ENCODE assay signal across 35 mouse cellular contexts in genomic region chr14:26476391-26476790, GRCm38 (mm10).
"Had no signal": no experiment of that assay in that cellular context is flagged by ENCODE, and none has a peak within 500 bp of the region (broad histone marks: within the 10 kb centered on the region; RNA-seq: fewer than 3 reads in every experiment).

No protein-coding gene starts in this region.

- H3K9ac ChIP-seq: heart, embryonic 12.5 days; heart, embryonic 13.5 days; heart, embryonic 15.5 days; hindbrain, embryonic 12.5 days; hindbrain, embryonic 13.5 days; hindbrain, embryonic 14.5 days; hindbrain, embryonic 15.5 days; intestine, embryonic 15.5 days; kidney, embryonic 15.5 days had no signal

- H3K4me3 ChIP-seq: heart, embryonic 10.5 days; heart, embryonic 12.5 days; heart, embryonic 13.5 days; heart, embryonic 15.5 days; hindbrain, embryonic 10.5 days; hindbrain, embryonic 12.5 days; hindbrain, embryonic 13.5 days; hindbrain, embryonic 15.5 days; intestine, embryonic 15.5 days; kidney, embryonic 15.5 days; layer of hippocampus, adult 2 months had no signal

- H3K9me3 ChIP-seq: heart, embryonic 10.5 days; heart, embryonic 12.5 days; heart, embryonic 13.5 days; heart, embryonic 15.5 days; hindbrain, embryonic 10.5 days; hindbrain, embryonic 12.5 days; hindbrain, embryonic 13.5 days; hindbrain, embryonic 15.5 days; intestine, embryonic 15.5 days; kidney, embryonic 15.5 days had no signal

- H3K4me1 ChIP-seq: heart, embryonic 10.5 days; heart, embryonic 13.5 days; heart, embryonic 15.5 days; hindbrain, embryonic 10.5 days; hindbrain, embryonic 12.5 days; hindbrain, embryonic 13.5 days; hindbrain, embryonic 15.5 days; intestine, embryonic 15.5 days; kidney, embryonic 15.5 days had no signal

- ATAC-seq: hindbrain, embryonic 16.5 days; hindbrain, postnatal 0 days; inflammation-experienced regulatory T-cells, adult 6 months; intestine, embryonic 15.5 days; intestine, embryonic 16.5 days; intestine, postnatal 0 days had no signal

- DNase-seq: heart, postnatal 10 days; heart, postnatal 14 days; heart, postnatal 36 days; heart, postnatal 4 days; kidney, adult 11 months; kidney, adult 18-20 months; kidney, adult 2 months; kidney, adult 8-10 months; kidney, adult 9 months; kidney, postnatal 10 days; kidney, postnatal 14 days; kidney, postnatal 25 days; kidney, postnatal 36 days; kidney, postnatal 4 days; layer of hippocampus, adult 9-11 months; layer of hippocampus, postnatal 36 days had no signal

- H3K36me3 ChIP-seq: heart, embryonic 15.5 days; hindbrain, embryonic 13.5 days; hindbrain, embryonic 15.5 days; intestine, embryonic 15.5 days had no signal

- H3K4me2 ChIP-seq: heart, embryonic 11.5 days; heart, embryonic 12.5 days; heart, embryonic 13.5 days; heart, embryonic 15.5 days; hindbrain, embryonic 12.5 days; hindbrain, embryonic 13.5 days; hindbrain, embryonic 14.5 days; hindbrain, embryonic 15.5 days; intestine, embryonic 15.5 days; kidney, embryonic 15.5 days had no signal

- H3K27ac ChIP-seq: heart, embryonic 10.5 days; heart, embryonic 13.5 days; heart, embryonic 15.5 days; hindbrain, embryonic 10.5 days; hindbrain, embryonic 12.5 days; hindbrain, embryonic 13.5 days; hindbrain, embryonic 14.5 days; hindbrain, embryonic 15.5 days; hindbrain, postnatal 0 days; intestine, embryonic 15.5 days; kidney, embryonic 15.5 days; kidney, postnatal 0 days; layer of hippocampus, adult 2 months had no signal

- H3K27me3 ChIP-seq: heart, embryonic 12.5 days; heart, embryonic 13.5 days; heart, embryonic 15.5 days; hindbrain, embryonic 12.5 days; hindbrain, embryonic 13.5 days; hindbrain, embryonic 15.5 days; intestine, embryonic 15.5 days; kidney, embryonic 15.5 days had no signal
